Mouse (Mus musculus) myocyte (in vitro differentiated cells): Measurements from ENCODE around the gene Tcirg1.

ENCODE experiments used
- E2F4 ChIP-seq: IDR thresholded peaks from one replicate; pipeline ENCODE4 v1.6.1; 2011; ENCODE audit warnings: mild to moderate bottlenecking, control low read depth, moderate library complexity; ENCODE audit not compliant: insufficient read depth
- MAX ChIP-seq: IDR thresholded peaks from one replicate; pipeline ENCODE4 v1.6.1; 2011; ENCODE audit warnings: low read depth, mild to moderate bottlenecking, control low read depth
- TCF12 ChIP-seq: IDR thresholded peaks from one replicate; pipeline ENCODE4 v1.6.1; 2011; ENCODE audit warnings: mild to moderate bottlenecking, control low read depth; ENCODE audit not compliant: poor library complexity, insufficient read depth, severe bottlenecking

DNA sequence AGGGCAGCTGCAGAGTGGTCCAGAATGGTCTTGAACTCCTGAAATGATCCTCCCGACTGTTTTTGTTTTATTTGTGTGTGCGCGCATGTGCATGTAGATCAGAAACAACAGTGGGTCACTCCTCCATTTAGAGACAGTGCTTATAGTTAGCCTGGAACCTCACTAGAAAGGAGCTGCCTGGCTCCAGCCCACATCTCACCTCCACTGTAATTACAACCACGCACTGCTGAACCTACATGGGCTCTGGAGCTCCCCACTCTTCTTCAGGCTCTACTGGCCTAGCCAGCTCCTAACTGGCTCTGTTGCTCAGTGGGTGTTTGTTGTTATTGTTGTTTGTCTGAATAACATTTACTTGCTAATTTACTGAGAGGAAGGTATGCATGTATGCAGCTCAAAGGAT, 7.3 kb downstream of the Tcirg1 start:
- TF ChIP-seq E2F4 (no peak), TCF12 (no peak), MAX (no peak)
